In the genomic region with DNA sequence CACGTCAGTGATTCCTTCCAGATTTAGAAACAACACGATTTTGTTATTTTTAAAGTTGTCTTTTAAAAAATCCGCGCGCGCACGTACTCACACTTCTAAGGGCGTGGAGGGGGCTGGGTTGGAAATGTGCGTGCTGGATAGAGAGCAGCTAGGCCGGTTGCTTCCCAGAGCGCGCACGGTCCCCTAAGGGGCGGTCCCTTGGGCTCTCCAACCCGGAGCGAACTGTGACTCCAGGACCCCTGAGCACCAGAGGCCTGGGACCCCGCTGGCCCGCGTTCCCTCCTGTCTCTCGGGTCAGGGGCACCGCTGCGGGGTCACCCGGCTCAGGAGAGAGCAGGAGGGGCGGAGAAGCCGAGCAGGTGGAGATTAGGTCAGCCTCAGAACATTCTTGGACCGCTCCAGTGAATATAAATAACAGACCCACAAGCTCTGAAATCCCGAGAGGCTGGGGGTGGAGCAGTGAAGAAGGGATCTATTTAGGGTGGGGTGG, we compare ENCODE assay signal across 8 mouse cellular contexts. TPM values are rescaled to one million over a fixed set of nuclear protein-coding genes. Genes with fewer than 3 reads are reported as not detected.
DNase-seq lines count a peak whose midpoint lies in the region; ATAC-seq and TF ChIP-seq lines count a peak whose summit lies in the region.

TSS of gene Pacsin3 (plus strand) at position 294 of the 490 bp plus-strand sequence.

- no peak for TF ChIP-seq POLR2A in testis, adult 2 months (IDR thresholded peaks at IDR 0.05; ENCODE audit: control insufficient read depth, low read depth, low read length)
- TF ChIP-seq POLR2A in limb, embryonic 14.5 days (IDR thresholded peaks at IDR 0.05; ENCODE audit: borderline replicate concordance, extremely low read depth, insufficient read depth, insufficient read length): no peak
- TF ChIP-seq POLR2A in olfactory bulb, adult 2 months (IDR thresholded peaks at IDR 0.05; ENCODE audit: insufficient read depth, low read depth, low read length): no peak

- ATAC-seq in hindbrain, embryonic 16.5 days: 0 out of 2 replicates have a peak, but pooled peaks have one; percentile 11
- ATAC-seq in limb, embryonic 14.5 days (ENCODE audit: low FRiP score, low read depth): no peak

- H3K4me1 ChIP-seq in testis, adult 2 months (ENCODE audit: control insufficient read depth, insufficient read depth, low read length): peaks cover 8% of the 10 kb centered on the region
- H3K4me1 ChIP-seq in hindbrain, embryonic 16.5 days (ENCODE audit: control insufficient read depth, insufficient read depth, low read depth, low read length): peaks cover 20% of the 10 kb centered on the region
- H3K4me1 ChIP-seq in limb, embryonic 14.5 days (ENCODE audit: control insufficient read depth, insufficient read depth, low read length): peaks cover 21% of the 10 kb centered on the region
- H3K4me1 ChIP-seq in olfactory bulb, adult 2 months (ENCODE audit: control insufficient read depth, insufficient read depth, low read length): peaks cover 18% of the 10 kb centered on the region

- H3K27ac ChIP-seq in testis, adult 2 months (ENCODE audit: control insufficient read depth, insufficient read depth, low read depth, low read length): peak within 1 kb of the TSS; percentile 29; the same call in 1 of the 2 replicates
- H3K27ac ChIP-seq in hindbrain, embryonic 16.5 days (ENCODE audit: low read depth, low read length): peak within 1 kb of the TSS; percentile 31
- H3K27ac ChIP-seq in limb, embryonic 14.5 days (replicated peaks; ENCODE audit: low read depth, low read length): peak within 1 kb of the TSS; percentile 77
- no peak within 1 kb of the TSS for H3K27ac ChIP-seq in olfactory bulb, adult 2 months (ENCODE audit: insufficient read depth, low read depth, low read length)

- no peaks in the 10 kb centered on the region for H3K36me3 ChIP-seq in testis, adult 2 months (ENCODE audit: control insufficient read depth, insufficient read depth, low read length)
- H3K36me3 ChIP-seq in hindbrain, embryonic 16.5 days (ENCODE audit: control insufficient read depth, insufficient read depth, low read length): no peaks in the 10 kb centered on the region
- peaks cover under 1% of the 10 kb centered on the region; the same call in 1 of the 2 replicates for H3K36me3 ChIP-seq in limb, embryonic 14.5 days (ENCODE audit: control insufficient read depth, insufficient read depth, low read length)

- TF ChIP-seq CTCF in testis, adult 2 months (IDR thresholded peaks at IDR 0.05; ENCODE audit: control insufficient read depth, insufficient read depth, insufficient replicate concordance, low read depth, low read length): no peak
- TF ChIP-seq CTCF in olfactory bulb, adult 2 months (IDR thresholded peaks at IDR 0.05; ENCODE audit: insufficient read depth, low read depth, low read length): no peak

- peak within 1 kb of the TSS; percentile 68 for H3K9ac ChIP-seq in hindbrain, embryonic 16.5 days (ENCODE audit: low read depth, low read length)
- peak within 1 kb of the TSS; percentile 69 for H3K9ac ChIP-seq in limb, embryonic 14.5 days (ENCODE audit: low read depth, low read length, severe bottlenecking)

- H3K27me3 ChIP-seq in testis, adult 2 months (ENCODE audit: control insufficient read depth, insufficient read depth, low read length): no peaks in the 10 kb centered on the region
- peaks cover 4% of the 10 kb centered on the region; the same call in 1 of the 2 replicates for H3K27me3 ChIP-seq in hindbrain, embryonic 16.5 days (replicated peaks; ENCODE audit: control insufficient read depth, insufficient read depth, low read length)
- peaks cover 19% of the 10 kb centered on the region; the same call in 1 of the 2 replicates for H3K27me3 ChIP-seq in limb, embryonic 14.5 days (ENCODE audit: control insufficient read depth, insufficient read depth, low read length)

- peak within 1 kb of the TSS; percentile 87 for H3K4me3 ChIP-seq in testis, adult 2 months (ENCODE audit: control insufficient read depth, low read depth, low read length)
- H3K4me3 ChIP-seq in hindbrain, embryonic 16.5 days (ENCODE audit: low read length): peak within 1 kb of the TSS; percentile 56
- peak within 1 kb of the TSS; percentile 67 for H3K4me3 ChIP-seq in limb, embryonic 14.5 days (replicated peaks; ENCODE audit: low read length)
- peak within 1 kb of the TSS; percentile 53 for H3K4me3 ChIP-seq in olfactory bulb, adult 2 months (ENCODE audit: insufficient read depth, low read depth, low read length)

- no peaks in the 10 kb centered on the region for H3K9me3 ChIP-seq in hindbrain, embryonic 16.5 days (ENCODE audit: control insufficient read depth, low read length)
- H3K9me3 ChIP-seq in limb, embryonic 14.5 days (ENCODE audit: control insufficient read depth, low read length): no peaks in the 10 kb centered on the region

- peak within 1 kb of the TSS; percentile 98 for H3K4me2 ChIP-seq in hindbrain, embryonic 16.5 days (ENCODE audit: low read length)
- peak within 1 kb of the TSS; percentile 95 for H3K4me2 ChIP-seq in limb, embryonic 14.5 days (replicated peaks; ENCODE audit: low read depth, low read length, severe bottlenecking)

- no peak for DNase-seq in testis, postnatal 10 days (ENCODE audit: low spot score)
- peak; percentile 62 for DNase-seq in cerebellum, adult 8-10 months
- peak; percentile 46 for DNase-seq in gastrocnemius, postnatal 10 days
- DNase-seq in limb, embryonic 14.5 days (ENCODE audit: low spot score): peak; percentile 16
- DNase-seq in urinary bladder, postnatal 36 days (ENCODE audit: low spot score in 2 of 2): no peak

- 1% methylated on average over 27 of the region's 27 CpGs for WGBS in hindbrain, embryonic 16.5 days
- 2% methylated on average over 27 of the region's 27 CpGs for WGBS in limb, embryonic 14.5 days
- 4% methylated on average over 27 of the region's 27 CpGs for WGBS in olfactory bulb, adult 2 months

RNA-seq across cellular contexts. Expression of gene Pacsin3, which starts in this region (rescaled TPM):
- polyA plus RNA-seq in testis, adult 2 months (2012; rRNA removed): 3.9 and 5.7 TPM in 2 replicates
- 100 to 1,000 TPM; 288 to 337 TPM for total RNA-seq in gastrocnemius, postnatal 10 days (2021)
- polyA plus RNA-seq in hindbrain, embryonic 16.5 days (2015; fragmentation: Nextera tagmentation; extraction: Ambion mirVana): 21.8 and 24.5 TPM in 2 replicates
- 67.8 and 73.8 TPM in 2 replicates for polyA plus RNA-seq in limb, embryonic 14.5 days (2012; rRNA removed)
- polyA plus RNA-seq in limb, embryonic 14.5 days (2014; fragmentation: Nextera tagmentation; extraction: Ambion mirVana): 43.2 and 44.7 TPM in 2 replicates
- not detected in 2 replicates for polyA plus RNA-seq in olfactory bulb, adult 2 months (2012; ENCODE audit: insufficient read depth, insufficient read length, low replicate concordance, missing spikeins)

Comparison
In these comparisons a context has a peak if more than half of its experiments do, and no peak if none do; other contexts are left out.
1. DNase-seq: peak in cerebellum, adult 8-10 months (single experiment), gastrocnemius, postnatal 10 days (single experiment) and limb, embryonic 14.5 days (single experiment); none in testis, postnatal 10 days (single experiment) and urinary bladder, postnatal 36 days (0 of 2).
2. Peak in every context shown above with its lines, with median percentiles within 50 percentile points of each other: H3K4me3 ChIP-seq.